Mouse (Mus musculus) adrenal gland, adult 8-10 months (tissue): ENCODE measurements around the gene Degs1. TPM values are rescaled to one million over a fixed set of nuclear protein-coding genes. Genes with fewer than 3 reads are reported as not detected.
"Not testable (repeated sequence)": the region's sequence is repeated elsewhere in the genome, so short reads cannot be mapped to it uniquely, and the experiment has no call there.

Experiments used
- DNase-seq: peaks from one replicate; pipeline ENCODE4 v3.0.0; 2022
- total RNA-seq, 4 experiments: library from RNA; stranded (reverse); gene quantifications; 2 replicates each; pipeline ENCODE4 v1.2.4; 2022

The Degs1 gene
- 100 to 1,000 TPM in 1 of 4 experiments, 10 to 100 TPM in 3; 84.3 to 108 (median 91.7) TPM for total RNA-seq

DNA sequence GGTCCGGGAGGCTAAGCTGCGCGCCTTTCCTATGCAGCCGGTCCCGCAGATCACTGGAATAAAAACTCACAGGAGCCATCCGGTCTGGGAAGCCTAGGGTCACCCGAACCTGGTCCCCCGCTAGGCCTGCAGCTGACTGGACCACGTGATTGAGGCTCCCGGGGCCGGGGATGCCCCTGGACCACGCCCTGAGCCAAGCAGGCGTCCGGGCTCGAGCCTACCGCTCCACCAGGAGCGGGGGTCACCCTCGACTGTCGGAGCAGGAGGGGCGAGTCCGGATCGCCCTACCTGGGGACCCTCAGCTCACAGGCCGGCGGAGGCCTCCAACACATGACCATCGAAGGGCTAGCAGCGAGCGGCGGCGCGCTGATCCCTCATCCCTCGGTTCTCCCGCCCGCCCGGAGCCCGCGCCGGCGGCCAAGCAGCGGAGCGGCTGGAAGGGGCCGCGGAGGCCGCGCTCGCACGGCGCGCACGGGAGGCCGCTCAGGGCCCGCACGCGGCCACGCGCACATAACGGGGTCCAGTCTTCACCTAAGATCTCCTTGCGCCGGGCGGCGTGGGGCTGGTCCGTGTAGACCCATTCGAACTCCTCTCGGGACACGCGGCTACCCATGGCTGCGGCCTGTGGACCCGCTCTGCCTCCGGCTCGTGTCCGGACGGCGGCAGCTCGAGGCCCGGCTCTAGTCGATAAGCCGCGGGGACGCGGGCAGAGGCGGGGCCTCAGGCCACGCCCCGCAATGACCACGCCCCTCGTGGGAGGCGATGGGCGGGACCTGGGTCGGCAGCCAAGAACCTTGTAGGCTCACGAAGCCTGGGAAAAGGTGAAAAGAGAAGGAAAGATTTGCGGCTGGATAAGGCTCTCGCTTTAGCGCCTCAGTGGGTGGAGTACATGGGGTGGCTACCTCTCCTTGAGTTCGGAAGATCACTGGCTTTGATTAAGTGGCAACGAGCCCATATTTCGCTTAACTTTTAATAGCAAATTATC is at the start of gene Degs1:
Degs1 (minus strand) TSS at position 714 of the 985 bp plus-strand sequence.
- DNase-seq: peak; percentile 92

DNA sequence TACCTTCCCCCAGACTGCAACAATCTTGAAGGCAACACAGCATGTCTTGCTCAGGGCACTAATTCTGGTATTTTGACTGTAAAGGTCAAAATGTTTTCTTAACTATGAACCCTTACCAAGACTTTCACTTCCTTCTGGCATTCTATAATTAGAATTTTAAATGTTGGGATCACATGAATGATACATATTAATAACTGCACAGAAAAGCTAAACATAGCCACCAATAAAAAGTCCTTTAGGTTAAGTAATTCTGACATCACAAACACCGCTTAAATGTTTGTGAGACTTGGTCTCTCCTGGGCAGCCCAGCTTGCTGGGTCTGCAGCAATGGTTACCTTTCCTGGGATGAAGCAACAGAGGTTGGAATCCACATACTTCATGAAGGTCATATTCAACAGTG is 43.3 kb upstream of the Degs1 start:
- no peak for DNase-seq

DNA sequence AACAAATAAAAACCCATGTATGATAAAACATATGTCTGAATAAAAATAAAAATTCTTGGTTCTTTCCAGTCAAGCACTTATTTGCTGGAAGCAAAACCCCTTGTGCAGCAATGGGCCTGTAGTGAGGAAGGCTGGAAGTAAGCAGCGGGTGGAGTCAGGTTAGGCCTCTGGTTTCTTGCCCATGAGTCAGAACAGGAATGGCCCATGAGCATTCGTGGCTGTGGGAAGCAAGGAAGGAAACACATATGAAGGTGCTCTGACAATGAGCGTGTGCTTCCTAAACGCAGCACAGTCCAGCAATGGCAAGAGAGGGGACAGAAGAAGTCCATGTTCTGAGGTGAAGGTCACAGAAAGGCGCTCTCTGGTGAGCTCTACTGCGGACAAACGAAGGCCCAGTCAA is 41.9 kb upstream of the Degs1 start:
- no peak for DNase-seq

DNA sequence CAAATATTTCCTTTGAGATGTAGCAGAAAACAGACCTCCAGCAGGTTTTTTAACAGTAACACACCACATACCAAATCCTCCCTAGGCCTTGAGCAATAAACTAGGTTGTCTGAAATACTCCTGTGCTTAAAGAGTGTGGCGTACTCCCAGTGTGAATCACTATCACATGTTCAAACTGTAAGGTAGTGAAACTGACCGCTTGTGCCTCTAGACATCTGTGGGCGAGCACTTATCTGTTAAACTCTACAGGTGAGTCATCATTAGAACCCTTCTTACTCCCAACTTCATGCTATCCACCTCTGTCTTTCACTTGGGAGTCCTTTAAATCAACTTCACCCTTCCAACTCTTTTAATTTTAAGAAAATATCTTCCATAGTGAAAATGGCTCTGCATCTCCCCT is 40.5 kb upstream of the Degs1 start:
- DNase-seq: no peak

DNA sequence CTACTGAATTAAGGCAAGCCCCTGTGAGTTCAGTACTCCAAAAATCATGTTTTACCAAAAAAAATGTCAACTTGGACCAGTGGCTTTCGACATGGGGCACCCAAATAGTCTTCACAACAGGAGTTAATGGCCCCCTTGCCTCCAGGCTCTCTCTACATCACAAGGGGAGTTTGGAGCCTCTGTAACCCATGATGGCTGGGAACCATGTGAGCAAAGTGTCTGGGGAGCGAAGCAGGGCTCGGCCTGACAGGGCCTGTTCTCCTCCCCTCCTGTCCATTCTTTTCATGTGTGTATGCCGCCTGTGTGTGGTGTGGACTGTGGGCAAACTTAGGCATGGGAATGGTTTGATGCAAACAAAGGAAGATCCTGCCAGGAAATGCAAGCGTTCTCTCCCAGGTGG is 31.6 kb upstream of the Degs1 start:
- DNase-seq: no peak

DNA sequence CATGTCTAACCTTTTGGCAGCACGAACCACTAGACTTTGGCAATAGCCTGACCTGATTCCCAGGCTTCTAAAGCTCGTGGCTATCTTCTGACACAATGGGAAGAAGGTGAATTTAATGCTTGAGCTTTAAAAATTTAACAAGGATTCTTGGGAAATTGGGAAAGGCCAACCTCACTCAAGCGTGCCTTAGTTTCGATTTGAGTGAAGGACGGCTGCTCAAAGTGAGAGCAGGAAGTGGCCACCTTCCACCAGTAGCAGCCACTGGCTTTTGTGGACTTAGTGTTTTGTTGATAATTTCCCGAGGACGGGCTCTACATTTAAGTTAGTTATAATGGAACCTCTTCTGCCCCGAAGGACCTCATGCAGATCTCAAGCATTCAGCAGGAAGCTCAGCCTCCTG is 30.6 kb upstream of the Degs1 start:
- no peak for DNase-seq

DNA sequence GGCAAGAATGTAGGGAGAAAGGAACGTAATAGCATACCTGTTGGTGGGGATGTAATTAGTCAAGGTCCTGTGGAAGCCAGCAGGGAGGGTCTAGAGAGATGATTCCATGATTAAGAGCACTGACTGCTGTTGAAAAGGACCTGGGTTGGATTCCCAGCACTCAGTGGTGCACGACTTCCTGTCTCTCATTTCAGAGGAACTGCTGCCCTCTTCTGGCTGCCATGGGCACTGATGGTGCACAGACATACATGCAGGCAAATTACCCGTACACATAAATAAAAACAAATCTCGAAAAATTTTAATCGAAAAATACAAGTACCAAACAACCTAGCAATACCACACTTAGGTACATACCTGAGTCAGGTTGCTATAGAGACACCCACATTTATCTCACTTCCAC is 28.8 kb upstream of the Degs1 start:
- DNase-seq: no peak

DNA sequence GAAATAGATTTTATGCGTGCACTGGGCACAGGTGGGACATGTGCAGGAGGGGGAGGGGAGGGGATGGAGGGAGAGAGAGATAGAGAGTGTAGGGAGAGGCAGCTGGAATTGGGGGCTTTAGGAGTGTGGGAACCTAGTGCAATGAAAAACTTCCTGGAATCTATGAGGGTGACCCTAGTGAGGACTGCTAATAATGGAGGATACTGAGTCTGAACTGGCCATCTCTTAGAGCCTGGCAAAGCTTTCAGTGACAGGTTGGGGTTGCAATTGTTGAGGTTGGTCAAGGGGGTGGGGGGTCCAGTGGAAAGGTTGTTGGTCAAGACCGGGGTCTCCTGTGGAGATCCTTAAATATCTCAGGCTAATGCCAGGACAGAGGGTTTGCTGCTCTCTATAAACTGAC is 27.7 kb upstream of the Degs1 start:
- DNase-seq: no peak

DNA sequence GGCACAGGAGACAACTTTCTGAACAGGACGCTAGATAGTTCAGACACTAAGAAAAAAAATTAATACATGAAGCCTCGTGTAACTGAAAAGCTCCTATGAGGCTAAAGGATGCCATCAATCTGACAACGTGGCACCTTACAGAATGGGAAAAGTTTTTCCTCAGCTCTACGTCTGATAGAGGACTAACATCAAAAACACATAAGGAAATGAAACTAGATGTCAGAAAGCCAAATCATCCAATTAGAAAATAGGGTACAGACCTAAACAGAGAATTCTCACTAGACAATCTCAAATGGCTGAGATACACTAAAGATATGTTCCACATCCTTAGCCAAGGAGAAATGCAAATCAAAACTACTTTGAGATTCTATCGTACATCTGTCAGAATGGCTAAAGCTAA is 26.8 kb upstream of the Degs1 start:
- DNase-seq: no peak

DNA sequence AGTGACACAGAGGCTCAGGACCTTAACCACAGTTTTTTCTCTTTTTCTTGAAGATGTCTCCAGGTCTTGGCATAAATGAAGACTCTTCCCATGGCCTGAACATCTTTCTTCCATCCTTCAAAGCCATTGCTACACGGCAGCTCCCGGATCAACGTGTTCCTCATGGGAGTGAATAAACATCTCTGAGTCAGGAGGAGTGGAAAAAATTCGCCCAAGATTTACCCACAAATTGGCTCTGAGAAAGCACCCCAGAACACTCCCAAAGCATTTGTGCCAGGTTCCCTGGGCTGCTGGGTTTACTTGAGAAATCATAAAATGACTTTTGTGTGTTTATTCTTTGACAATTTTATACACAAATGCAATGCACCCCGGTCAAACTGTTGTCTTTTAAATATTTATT is 20.3 kb upstream of the Degs1 start:
- no peak for DNase-seq

DNA sequence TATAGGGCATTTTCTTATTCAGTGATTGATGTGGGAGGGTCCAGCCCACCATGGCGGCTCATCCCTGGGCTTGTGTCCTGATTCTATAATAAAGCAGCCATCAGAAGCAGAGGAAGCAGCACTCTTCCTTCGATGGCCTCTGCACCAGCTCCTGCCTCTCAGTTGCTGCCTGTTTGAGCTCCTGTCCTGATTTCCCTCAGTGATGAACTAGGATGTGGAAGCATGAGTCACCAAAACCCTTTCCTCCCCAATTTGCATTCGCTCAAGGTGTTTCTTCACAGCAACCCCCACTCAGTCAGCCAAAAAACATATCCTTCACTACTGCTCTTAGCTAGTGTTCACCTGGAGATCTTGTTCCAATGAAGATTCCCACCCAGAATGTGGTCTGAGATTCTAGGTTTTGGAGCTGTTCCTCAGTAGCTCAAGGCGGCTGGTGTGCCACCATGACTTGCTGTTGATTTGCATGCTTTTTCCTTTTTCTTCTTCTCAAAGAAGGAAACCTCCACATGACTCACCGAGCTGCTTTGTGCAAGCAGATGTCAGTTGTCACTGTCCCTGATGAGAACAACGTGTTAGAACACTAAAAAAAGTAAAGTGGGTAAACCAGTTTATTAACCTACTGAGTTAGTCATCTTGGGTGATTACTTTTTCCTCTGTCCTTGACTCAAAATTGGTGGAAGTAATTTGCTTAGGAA is 19.7 kb upstream of the Degs1 start:
- no peak for DNase-seq

DNA sequence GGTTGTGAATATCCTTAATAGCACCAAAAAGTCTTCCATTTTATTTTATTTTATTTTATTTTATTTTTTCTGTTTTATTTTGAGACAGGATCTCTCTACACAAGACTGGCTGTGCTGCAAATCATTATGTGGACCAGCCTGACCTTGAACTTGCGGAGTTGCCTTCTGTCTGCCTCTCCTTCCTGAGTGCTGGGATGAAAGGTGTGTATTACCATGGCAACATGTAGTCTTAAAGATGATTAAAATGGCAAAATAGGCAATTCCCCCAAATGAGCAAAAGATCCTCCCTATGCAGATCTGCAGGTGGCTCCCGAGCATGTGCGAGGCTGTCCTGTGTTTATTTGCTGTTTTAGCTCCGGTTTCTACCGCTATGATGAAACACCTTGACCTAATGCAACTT is 15.2 kb upstream of the Degs1 start:
- DNase-seq: no peak

DNA sequence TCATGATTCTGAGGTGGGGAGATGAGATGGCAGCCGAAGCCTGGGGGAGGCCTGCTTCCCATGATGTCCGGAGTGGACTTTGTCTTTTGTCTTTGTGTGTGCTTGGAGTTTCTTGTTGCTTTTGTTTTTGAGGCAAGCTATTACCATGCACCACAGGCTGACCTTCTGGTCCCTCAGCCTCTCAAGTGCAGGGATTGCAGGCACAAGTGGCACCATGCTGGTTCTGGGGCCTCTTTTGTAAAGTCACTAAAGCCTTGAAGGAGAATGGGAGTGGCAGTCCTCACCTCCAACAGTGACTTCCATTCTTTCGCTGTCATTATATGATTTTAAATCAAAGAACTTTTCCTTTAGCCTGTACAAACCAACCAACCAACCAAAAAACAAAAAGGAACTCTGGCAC is 14.6 kb upstream of the Degs1 start:
- DNase-seq: no peak

DNA sequence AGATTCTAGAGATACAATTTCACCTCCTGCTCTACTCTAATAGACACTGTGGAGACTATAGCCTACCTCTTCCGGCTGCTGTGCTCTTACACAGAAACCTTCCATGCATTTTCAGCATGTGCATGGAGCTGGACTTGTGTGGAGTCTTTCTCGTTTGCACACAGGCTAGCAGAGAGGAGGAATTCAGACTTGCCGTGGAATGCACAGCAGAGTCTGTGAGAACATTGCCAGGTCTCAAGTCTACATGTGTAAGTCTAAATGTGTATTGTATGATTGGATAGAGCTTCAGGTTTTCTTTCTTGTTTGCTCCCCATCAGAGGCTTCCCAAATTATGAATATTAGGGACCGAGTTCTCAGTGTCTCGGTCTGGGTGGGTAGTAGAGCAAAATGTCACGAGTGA is 14.2 kb upstream of the Degs1 start:
- no peak for DNase-seq

DNA sequence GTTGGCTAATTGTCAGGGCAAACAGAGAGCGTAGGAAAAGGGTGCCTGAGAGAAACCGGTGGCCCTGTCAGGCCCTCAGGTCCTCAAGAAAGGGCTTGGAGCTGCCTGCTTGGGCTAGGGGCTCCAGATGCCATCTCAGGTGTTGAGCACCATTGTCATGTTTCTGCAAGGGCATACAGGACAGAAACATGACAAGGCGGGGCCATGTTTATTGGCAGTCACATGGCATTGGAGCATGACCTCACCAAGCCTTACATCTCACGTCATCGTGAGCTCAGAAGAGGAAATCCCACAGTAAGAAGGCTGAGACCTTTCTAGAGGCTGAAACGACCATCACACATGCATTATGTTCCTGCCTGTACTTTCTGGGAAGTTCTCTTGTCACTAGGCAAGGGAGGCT is 13.5 kb upstream of the Degs1 start:
- no peak for DNase-seq

DNA sequence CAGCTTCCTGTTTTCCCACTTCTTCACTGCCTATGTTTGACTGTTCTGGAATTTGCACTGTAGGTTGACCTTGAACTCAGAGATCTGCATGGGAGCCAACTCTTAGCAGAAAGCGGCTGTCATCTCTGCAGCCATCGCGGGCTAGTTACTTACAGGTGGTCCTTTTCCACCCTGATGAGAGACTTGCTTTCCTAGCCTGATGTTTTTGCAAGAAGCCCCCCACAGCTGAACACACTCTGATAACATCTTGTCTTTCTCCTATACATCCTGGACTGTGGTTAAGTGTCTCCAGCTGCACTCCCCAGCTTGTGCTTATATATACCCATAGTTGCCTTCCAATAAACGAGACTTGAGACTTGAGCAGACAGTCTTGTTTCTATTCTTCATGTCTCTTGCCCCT is 9.7 kb upstream of the Degs1 start:
- no peak for DNase-seq

DNA sequence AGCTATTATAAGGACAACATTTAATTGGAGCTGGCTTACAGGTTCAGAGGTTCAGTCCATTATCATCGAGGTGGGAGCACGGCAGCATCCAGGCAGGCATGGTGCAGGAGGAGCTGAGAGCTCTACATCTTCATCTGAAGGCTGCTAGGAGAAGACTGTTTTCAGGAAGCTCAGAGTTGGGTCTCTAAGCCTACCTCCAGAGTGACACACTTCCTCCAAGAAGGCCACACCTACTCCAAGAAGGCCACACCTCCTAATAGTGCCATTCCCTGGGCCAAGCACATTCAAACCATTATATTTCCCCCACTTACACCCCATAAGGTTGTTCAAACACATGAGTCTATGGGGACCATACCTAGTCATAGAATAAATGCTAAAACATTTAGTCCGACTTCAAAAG is 8.1 kb upstream of the Degs1 start:
- DNase-seq: not testable (repeated sequence)

DNA sequence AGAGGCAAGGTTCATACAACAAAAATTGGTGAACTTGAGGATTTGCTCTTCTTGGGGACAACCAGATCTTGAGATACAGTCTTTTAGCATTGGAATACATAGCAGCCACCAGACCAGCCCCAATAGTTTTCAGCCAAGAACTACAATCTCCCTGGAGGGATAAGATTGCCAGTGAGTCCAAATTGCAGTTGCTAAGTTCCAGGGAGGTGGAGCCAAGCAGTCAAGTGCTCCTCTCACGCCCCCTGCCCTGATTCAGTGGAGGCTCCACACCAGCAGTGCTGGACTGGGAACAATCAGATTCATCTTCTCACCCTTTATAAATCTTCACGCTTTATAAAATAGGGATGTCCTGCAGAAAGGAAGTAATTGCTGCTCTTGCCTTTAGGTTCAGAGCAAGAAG is 7.2 kb upstream of the Degs1 start:
- DNase-seq: no peak

DNA sequence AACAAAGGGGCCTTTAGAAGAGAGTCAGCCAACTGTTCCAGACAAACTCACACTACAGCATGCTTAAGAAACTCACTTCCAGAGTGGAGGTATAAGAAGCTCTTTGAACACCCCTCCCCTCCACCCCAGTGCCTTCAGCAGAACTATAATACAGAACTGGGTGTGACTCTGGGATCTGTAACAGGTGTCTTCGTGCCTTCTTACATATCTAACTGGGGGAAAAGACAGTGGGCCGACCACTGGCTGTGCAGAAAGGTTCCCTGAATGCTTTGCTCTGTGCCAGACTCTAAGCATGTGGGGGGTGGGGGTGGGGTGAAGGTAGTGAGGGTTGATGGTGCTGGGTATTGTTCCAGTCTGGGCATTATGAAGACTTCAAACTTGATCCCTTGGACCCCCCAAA is 6.0 kb upstream of the Degs1 start:
- DNase-seq: no peak

DNA sequence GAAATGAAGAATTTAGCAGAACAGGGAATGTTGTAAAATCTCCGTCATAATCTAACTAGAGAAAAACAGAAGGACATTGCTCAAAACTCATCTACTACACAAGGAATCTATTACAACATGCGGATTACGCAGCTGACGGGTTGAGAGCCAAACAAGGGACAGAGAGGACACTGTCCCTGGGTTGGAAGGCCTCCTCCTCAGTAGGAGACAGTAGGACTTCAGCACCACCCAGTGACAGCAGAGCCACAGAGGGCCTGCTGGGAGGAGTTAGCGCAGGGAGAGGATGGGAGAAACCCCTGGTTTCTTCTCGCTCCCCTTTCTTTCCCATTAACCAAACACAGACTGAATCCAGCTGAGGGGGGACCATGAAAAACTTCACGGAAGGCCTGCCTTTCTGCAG is 5.2 kb upstream of the Degs1 start:
- no peak for DNase-seq

DNA sequence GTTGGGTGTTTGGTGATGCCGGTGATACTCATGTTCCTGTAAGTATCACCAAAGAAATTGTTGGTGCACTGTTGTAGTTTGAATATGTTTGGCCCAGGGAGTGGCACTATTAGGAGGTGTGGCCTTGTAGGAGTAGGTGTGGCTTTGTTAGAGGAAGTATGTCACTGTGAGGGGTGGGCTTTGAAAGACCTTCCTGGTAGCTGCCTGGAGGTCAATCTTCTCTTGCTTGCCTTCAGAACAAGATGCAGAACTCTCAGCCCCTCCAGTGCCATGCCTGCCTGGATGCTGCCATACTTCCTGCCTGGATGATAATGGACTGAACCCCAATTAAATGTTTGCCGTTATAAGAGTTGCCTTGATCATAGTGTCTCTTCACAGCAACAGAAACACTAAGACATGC is 2.2 kb upstream of the Degs1 start:
- no peak for DNase-seq

DNA sequence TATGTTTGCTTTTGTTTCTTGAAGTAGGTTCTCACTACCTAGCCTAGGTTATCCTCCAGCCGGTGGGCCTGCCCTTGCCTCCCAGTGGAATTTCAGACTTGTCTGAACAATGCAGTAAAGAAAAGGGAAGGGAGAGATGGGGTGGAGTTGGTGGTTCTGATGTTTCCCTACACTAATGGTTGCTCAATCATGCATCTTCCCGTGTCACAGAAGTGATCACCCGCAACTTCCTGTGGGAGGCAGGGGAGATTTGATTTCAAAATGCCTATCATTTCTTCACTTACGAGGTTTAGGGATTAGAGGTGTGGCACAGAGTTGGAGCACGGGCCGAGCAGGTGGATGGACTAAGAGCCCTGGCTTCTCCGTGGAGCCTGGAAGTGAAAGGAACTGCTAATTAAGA is 627 bp upstream of the Degs1 start:
- no peak for DNase-seq

DNA sequence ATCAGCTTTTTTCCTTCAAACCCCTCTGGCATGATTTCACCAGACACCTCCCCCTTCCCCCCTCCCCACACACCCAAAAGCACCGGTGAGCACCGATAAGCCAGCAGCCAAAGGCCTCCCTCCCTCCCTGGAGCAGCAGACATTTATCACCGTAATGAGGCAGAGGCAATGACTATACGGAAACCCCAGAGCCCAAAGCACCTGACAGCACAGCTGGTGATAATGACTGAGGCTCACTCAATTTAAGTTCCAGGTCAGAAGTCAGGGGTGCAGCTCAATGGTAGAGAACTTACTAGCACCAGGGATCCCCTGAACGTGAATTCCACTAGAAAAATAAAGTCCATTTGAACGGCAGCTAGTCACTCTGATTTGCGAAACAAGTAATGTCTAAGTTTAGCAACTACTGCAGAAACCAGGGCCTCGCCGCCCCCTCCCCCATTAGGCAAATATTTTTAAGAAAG is 1.3 kb downstream of the Degs1 start:
- no peak for DNase-seq

DNA sequence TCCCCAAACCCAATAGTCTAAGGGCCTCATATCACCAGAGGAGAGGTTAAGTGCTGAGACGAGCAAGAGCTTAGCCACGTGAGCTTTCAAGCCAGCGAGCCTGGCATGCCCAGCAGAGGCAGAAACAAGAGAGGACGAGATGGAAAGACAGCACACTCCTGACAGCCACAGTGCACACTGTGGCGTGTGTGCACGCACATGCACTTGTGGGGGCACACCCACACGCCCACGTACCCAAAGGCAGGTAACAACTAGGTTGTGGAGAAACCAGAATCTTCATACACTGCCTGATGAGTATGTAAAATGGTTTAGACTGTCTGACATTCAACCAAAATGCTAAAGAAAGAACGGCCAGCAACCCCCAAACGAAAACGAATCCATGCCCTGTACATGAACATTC is 2.0 kb downstream of the Degs1 start:
- no peak for DNase-seq
